ENCODE assay signal across 27 mouse cellular contexts in the genomic region with DNA sequence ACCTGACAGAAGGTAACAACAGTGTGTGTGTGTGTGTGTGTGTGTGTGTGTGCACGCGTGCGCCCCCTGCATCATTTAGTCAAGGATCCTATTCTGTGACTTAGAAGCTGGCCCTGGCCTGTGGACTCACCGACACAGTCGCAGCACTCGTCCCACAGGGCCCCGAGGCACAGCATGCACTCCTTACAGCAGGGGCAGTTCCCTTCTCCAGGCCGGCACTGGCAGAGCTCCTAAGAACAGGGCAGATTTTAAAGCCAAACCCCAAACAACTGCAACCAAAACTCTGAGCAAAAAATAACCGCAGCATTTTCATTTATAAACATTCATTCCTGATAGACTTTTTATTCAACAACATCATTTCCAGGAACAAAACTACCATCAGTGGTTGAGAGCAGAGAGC.
"Had no signal": no experiment of that assay in that cellular context is flagged by ENCODE, and none has a peak within 500 bp of the region (broad histone marks: within the 10 kb centered on the region; RNA-seq: fewer than 3 reads in every experiment).

No protein-coding gene starts in this region.

- H3K4me2 ChIP-seq: embryonic facial prominence, embryonic 12.5 days; embryonic facial prominence, embryonic 13.5 days; embryonic facial prominence, embryonic 15.5 days; forebrain, embryonic 12.5 days; forebrain, embryonic 13.5 days; forebrain, embryonic 15.5 days had no signal

- DNase-seq: cerebellum, adult 18-20 months; cerebellum, adult 2 months; cerebellum, adult 8-10 months; cerebellum, adult 9-10 months; cerebellum, adult 9-11 months; cerebellum, postnatal 10 days; cerebellum, postnatal 14 days; cerebellum, postnatal 25 days; cerebellum, postnatal 36 days; embryo, embryonic 11 days; forebrain, postnatal 0 days; gastrocnemius, postnatal 10 days; gastrocnemius, postnatal 14 days; gastrocnemius, postnatal 25 days; gastrocnemius, postnatal 36 days; heart, adult 2 months had no signal

- H3K27ac ChIP-seq: embryonic facial prominence, embryonic 10.5 days; embryonic facial prominence, embryonic 12.5 days; embryonic facial prominence, embryonic 13.5 days; embryonic facial prominence, embryonic 15.5 days; forebrain, embryonic 10.5 days; forebrain, embryonic 12.5 days; forebrain, embryonic 13.5 days; forebrain, embryonic 15.5 days; heart, adult 2 months had no signal

- H3K9ac ChIP-seq: embryonic facial prominence, embryonic 12.5 days; embryonic facial prominence, embryonic 13.5 days; embryonic facial prominence, embryonic 15.5 days; forebrain, embryonic 12.5 days; forebrain, embryonic 13.5 days; forebrain, embryonic 15.5 days; forebrain, postnatal 0 days had no signal

- H3K4me3 ChIP-seq: embryonic facial prominence, embryonic 10.5 days; embryonic facial prominence, embryonic 12.5 days; embryonic facial prominence, embryonic 13.5 days; embryonic facial prominence, embryonic 15.5 days; erythroblast, embryonic 14.5 days; forebrain, embryonic 10.5 days; forebrain, embryonic 12.5 days; forebrain, embryonic 13.5 days; forebrain, embryonic 15.5 days; heart, adult 2 months had no signal

- H3K9me3 ChIP-seq: embryonic facial prominence, embryonic 10.5 days; embryonic facial prominence, embryonic 12.5 days; embryonic facial prominence, embryonic 13.5 days; embryonic facial prominence, embryonic 15.5 days; forebrain, embryonic 10.5 days; forebrain, embryonic 12.5 days; forebrain, embryonic 13.5 days; forebrain, embryonic 15.5 days had no signal

- H3K27me3 ChIP-seq: embryonic facial prominence, embryonic 12.5 days; embryonic facial prominence, embryonic 13.5 days; embryonic facial prominence, embryonic 15.5 days; forebrain, embryonic 12.5 days; forebrain, embryonic 13.5 days; forebrain, embryonic 15.5 days had no signal

- H3K4me1 ChIP-seq: embryonic facial prominence, embryonic 10.5 days; embryonic facial prominence, embryonic 12.5 days; forebrain, embryonic 10.5 days; forebrain, embryonic 13.5 days; forebrain, embryonic 15.5 days had no signal

- ATAC-seq: forebrain, embryonic 13.5 days; forebrain, embryonic 14.5 days; forebrain, embryonic 15.5 days; forebrain, embryonic 16.5 days; forebrain, postnatal 0 days had no signal
